Mouse (Mus musculus) E14TG2a.4 (cell line): ENCODE data around the gene Gm49383.

ENCODE experiments used
- CTCF ChIP-seq: conservative IDR thresholded peaks from 2 replicates; pipeline ENCODE4 v1.5.1; 2014; ENCODE audit warnings: low read length
- POU5F1 ChIP-seq: IDR thresholded peaks from 2 replicates; pipeline ENCODE4 v1.6.1; 2014; ENCODE audit warnings: low read length, borderline replicate concordance

GRCm38 (mm10) chr12:69238284-69238683 lies 41.4 kb upstream of the Gm49383 start:
- TF ChIP-seq CTCF: no peak
- no peak for TF ChIP-seq POU5F1
